Mouse (Mus musculus): ENCODE data around the gene Gaa.

GRCm38 (mm10) chr11:119237007-119237406 lies 30.7 kb upstream of the Gaa start:
- TF ChIP-seq POLR2A (IDR thresholded peaks at IDR 0.05; ENCODE audit: insufficient read length, low read depth), result no peak
- no peak for TF ChIP-seq POLR2AphosphoS2 (IDR thresholded peaks at IDR 0.05; ENCODE audit: insufficient read length, low read depth)
- TF ChIP-seq MYOD1 (IDR thresholded peaks at IDR 0.05; ENCODE audit: control insufficient read depth in 1 of 3, insufficient read length in 2 of 3, low read depth in 2 of 3), result no peak
- no peak for TF ChIP-seq E2F4 (IDR thresholded peaks at IDR 0.05; ENCODE audit: insufficient read depth)
- TF ChIP-seq MAX (IDR thresholded peaks at IDR 0.05; ENCODE audit: low read depth), result no peak
- no peak for TF ChIP-seq USF1 (IDR thresholded peaks at IDR 0.05; ENCODE audit: low read depth)
- TF ChIP-seq MYOG (IDR thresholded peaks at IDR 0.05; ENCODE audit: control insufficient read depth in 1 of 3, insufficient read depth in 1 of 3, insufficient read length in 2 of 3, low read depth in 2 of 3), result no peak
